Mouse (Mus musculus): ENCODE data around the gene Npas3. TPM values are rescaled to one million over a fixed set of nuclear protein-coding genes. Genes with fewer than 3 reads are reported as not detected.

Gene Npas3
- polyA plus RNA-seq, 1 experiment = 1.2 TPM

DNA sequence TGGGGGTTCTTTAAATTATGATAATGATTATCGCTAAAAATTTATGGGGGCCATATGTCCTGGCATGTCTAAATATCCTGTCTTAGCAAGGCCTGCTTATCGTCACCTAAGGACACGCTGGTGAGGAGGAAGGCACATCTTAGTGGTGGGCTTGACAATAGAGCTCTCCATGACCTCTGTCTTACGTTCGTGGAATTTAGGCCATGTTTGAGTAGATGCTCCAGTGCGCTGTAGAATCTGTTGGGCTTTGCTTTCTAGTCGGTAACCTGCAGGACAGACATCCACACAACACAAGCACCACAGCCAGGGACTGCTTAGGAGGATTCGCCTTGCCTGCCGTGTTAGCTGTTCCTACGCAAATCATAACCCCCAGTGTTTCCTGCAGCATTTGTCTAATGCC, 42.4 kb downstream of the Npas3 start:
- Histone ChIP-seq H3K36me3 (ENCODE audit: control insufficient read depth, insufficient read depth, low read length, poor library complexity, severe bottlenecking) (no peaks in the 10 kb centered on the region), H3K9ac (ENCODE audit: low read depth, poor library complexity, severe bottlenecking) (no peak overlapping the region), H3K27ac (ENCODE audit: insufficient read depth, low read length) (no peak overlapping the region), H3K4me1 (ENCODE audit: control insufficient read depth, insufficient read depth, low read length) (no peaks in the 10 kb centered on the region), H3K4me3 (ENCODE audit: low read depth, low read length) (no peak overlapping the region), H3K9me3 (replicated peaks; ENCODE audit: control insufficient read depth, insufficient read depth, low read length, poor library complexity, severe bottlenecking) (no peaks in the 10 kb centered on the region), H3K27me3 (ENCODE audit: control insufficient read depth, insufficient read depth, low read length, poor library complexity, severe bottlenecking) (no peaks in the 10 kb centered on the region)
- TF ChIP-seq POLR2A (IDR thresholded peaks at IDR 0.05; ENCODE audit: insufficient read depth, low read length) (no peak), EP300 (IDR thresholded peaks at IDR 0.05; ENCODE audit: insufficient read depth, low read depth, low read length) (no peak), CTCF (IDR thresholded peaks at IDR 0.05; ENCODE audit: low read depth, low read length) (no peak)

GRCm38 (mm10) chr12:53292010-53292409, 43.5 kb downstream of the Npas3 start:
- TF ChIP-seq EP300 (IDR thresholded peaks at IDR 0.05; ENCODE audit: insufficient read depth, low read depth, low read length) (no peak), POLR2A (IDR thresholded peaks at IDR 0.05; ENCODE audit: insufficient read depth, low read length) (no peak), CTCF (IDR thresholded peaks at IDR 0.05; ENCODE audit: low read depth, low read length) (no peak)
- Histone ChIP-seq H3K9me3 (replicated peaks; ENCODE audit: control insufficient read depth, insufficient read depth, low read length, poor library complexity, severe bottlenecking) (no peaks in the 10 kb centered on the region), H3K27ac (ENCODE audit: insufficient read depth, low read length) (no peak overlapping the region), H3K36me3 (ENCODE audit: control insufficient read depth, insufficient read depth, low read length, poor library complexity, severe bottlenecking) (no peaks in the 10 kb centered on the region), H3K4me3 (ENCODE audit: low read depth, low read length) (no peak overlapping the region), H3K4me1 (ENCODE audit: control insufficient read depth, insufficient read depth, low read length) (no peaks in the 10 kb centered on the region), H3K9ac (ENCODE audit: low read depth, poor library complexity, severe bottlenecking) (no peak overlapping the region), H3K27me3 (ENCODE audit: control insufficient read depth, insufficient read depth, low read length, poor library complexity, severe bottlenecking) (no peaks in the 10 kb centered on the region)

GRCm38 (mm10) chr12:53292508-53293300, 44.2 kb downstream of the Npas3 start:
- no peaks in the 10 kb centered on the region for H3K4me1 ChIP-seq (ENCODE audit: control insufficient read depth, insufficient read depth, low read length)
- H3K4me3 ChIP-seq (ENCODE audit: low read depth, low read length) = no peak overlapping the region
- H3K27ac ChIP-seq (ENCODE audit: insufficient read depth, low read length) = no peak overlapping the region
- TF ChIP-seq EP300 (IDR thresholded peaks at IDR 0.05; ENCODE audit: insufficient read depth, low read depth, low read length) = no peak
- TF ChIP-seq POLR2A (IDR thresholded peaks at IDR 0.05; ENCODE audit: insufficient read depth, low read length) = no peak
- no peak for TF ChIP-seq CTCF (IDR thresholded peaks at IDR 0.05; ENCODE audit: low read depth, low read length)
- no peak overlapping the region for H3K9ac ChIP-seq (ENCODE audit: low read depth, poor library complexity, severe bottlenecking)
- H3K36me3 ChIP-seq (ENCODE audit: control insufficient read depth, insufficient read depth, low read length, poor library complexity, severe bottlenecking) = no peaks in the 10 kb centered on the region
- H3K9me3 ChIP-seq (replicated peaks; ENCODE audit: control insufficient read depth, insufficient read depth, low read length, poor library complexity, severe bottlenecking) = no peaks in the 10 kb centered on the region
- no peaks in the 10 kb centered on the region for H3K27me3 ChIP-seq (ENCODE audit: control insufficient read depth, insufficient read depth, low read length, poor library complexity, severe bottlenecking)

DNA sequence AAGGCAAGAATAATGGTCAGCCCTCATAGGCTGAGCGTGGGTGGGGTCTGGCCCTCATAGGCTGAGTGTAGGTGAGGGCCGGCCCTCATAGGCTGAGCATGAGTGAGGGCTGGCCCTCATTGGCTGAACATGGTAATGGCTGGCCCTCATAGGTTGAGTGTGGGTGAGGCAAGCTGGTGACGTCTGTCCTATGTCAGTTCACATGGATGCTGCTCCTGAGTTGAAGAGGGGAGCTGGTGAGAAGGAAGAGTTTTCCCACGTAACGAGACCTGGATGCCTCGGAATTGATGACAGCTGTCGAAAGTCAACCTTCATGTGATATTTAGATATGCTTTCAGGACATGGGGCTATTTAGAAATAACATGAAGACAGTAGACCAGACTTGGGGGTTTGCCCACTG, 45.5 kb downstream of the Npas3 start:
- Histone ChIP-seq H3K9ac (ENCODE audit: low read depth, poor library complexity, severe bottlenecking) (no peak overlapping the region), H3K36me3 (ENCODE audit: control insufficient read depth, insufficient read depth, low read length, poor library complexity, severe bottlenecking) (no peaks in the 10 kb centered on the region), H3K9me3 (replicated peaks; ENCODE audit: control insufficient read depth, insufficient read depth, low read length, poor library complexity, severe bottlenecking) (no peaks in the 10 kb centered on the region), H3K27me3 (ENCODE audit: control insufficient read depth, insufficient read depth, low read length, poor library complexity, severe bottlenecking) (no peaks in the 10 kb centered on the region), H3K4me1 (ENCODE audit: control insufficient read depth, insufficient read depth, low read length) (no peaks in the 10 kb centered on the region), H3K27ac (ENCODE audit: insufficient read depth, low read length) (no peak overlapping the region), H3K4me3 (ENCODE audit: low read depth, low read length) (no peak overlapping the region)
- TF ChIP-seq EP300 (IDR thresholded peaks at IDR 0.05; ENCODE audit: insufficient read depth, low read depth, low read length) (no peak), POLR2A (IDR thresholded peaks at IDR 0.05; ENCODE audit: insufficient read depth, low read length) (no peak), CTCF (IDR thresholded peaks at IDR 0.05; ENCODE audit: low read depth, low read length) (no peak)

DNA sequence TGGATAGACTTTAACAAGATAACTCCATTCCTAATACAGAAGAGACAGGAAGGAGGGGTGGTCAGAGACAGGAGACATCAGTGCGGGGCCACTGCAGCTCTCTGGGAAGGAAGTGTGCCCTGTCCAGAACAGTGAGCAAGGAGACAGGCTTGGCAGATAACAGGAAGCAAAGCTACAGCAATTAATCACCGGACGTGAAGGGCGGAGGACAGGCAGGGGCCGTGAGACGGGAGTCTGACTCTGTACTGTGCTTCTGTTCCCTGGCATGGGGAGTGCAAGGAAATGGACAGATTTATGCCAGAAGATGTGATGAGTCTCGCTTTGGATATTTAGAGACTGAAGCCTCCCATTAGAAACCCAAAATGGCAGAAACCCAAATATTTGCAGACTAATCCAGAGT, 47.3 kb downstream of the Npas3 start:
- no peaks in the 10 kb centered on the region for H3K9me3 ChIP-seq (replicated peaks; ENCODE audit: control insufficient read depth, insufficient read depth, low read length, poor library complexity, severe bottlenecking)
- no peak for TF ChIP-seq CTCF (IDR thresholded peaks at IDR 0.05; ENCODE audit: low read depth, low read length)
- TF ChIP-seq POLR2A (IDR thresholded peaks at IDR 0.05; ENCODE audit: insufficient read depth, low read length) = no peak
- TF ChIP-seq EP300 (IDR thresholded peaks at IDR 0.05; ENCODE audit: insufficient read depth, low read depth, low read length) = no peak
- no peak overlapping the region for H3K27ac ChIP-seq (ENCODE audit: insufficient read depth, low read length)
- H3K9ac ChIP-seq (ENCODE audit: low read depth, poor library complexity, severe bottlenecking) = no peak overlapping the region
- H3K27me3 ChIP-seq (ENCODE audit: control insufficient read depth, insufficient read depth, low read length, poor library complexity, severe bottlenecking) = no peaks in the 10 kb centered on the region
- H3K36me3 ChIP-seq (ENCODE audit: control insufficient read depth, insufficient read depth, low read length, poor library complexity, severe bottlenecking) = no peaks in the 10 kb centered on the region
- no peaks in the 10 kb centered on the region for H3K4me1 ChIP-seq (ENCODE audit: control insufficient read depth, insufficient read depth, low read length)
- no peak overlapping the region for H3K4me3 ChIP-seq (ENCODE audit: low read depth, low read length)

All from ES-Bruce4 (cell line).